Comparison of ENCODE assay signal across 23 mouse cellular contexts in genomic region chr17:45510871-45511270, GRCm38 (mm10). TPM values are rescaled to one million over a fixed set of nuclear protein-coding genes. Genes with fewer than 3 reads are reported as not detected.
DNase-seq lines count a peak whose midpoint lies in the region; TF ChIP-seq lines count a peak whose summit lies in the region.
"Had no signal": no experiment of that assay in that cellular context is flagged by ENCODE, and none has a peak within 500 bp of the region (broad histone marks: within the 10 kb centered on the region; RNA-seq: fewer than 3 reads in every experiment).

No protein-coding gene starts in this region.

- TF ChIP-seq POLR2A in MEL (IDR thresholded peaks at IDR 0.05; ENCODE audit: control insufficient read depth in 1 of 2, insufficient read depth in 1 of 2, low read depth in 1 of 2, low read length in 2 of 2, poor library complexity in 1 of 2), result no peak

- H3K9me3 ChIP-seq in MEL (replicated peaks; ENCODE audit: insufficient read depth, low read length), result no peaks in the 10 kb centered on the region
- H3K9me3 ChIP-seq: G1E had no signal

- no peak for TF ChIP-seq RAD21 in MEL (IDR thresholded peaks at IDR 0.05; ENCODE audit: low read depth, low read length)

- TF ChIP-seq EP300 in MEL (IDR thresholded peaks at IDR 0.05; ENCODE audit: low read depth in 1 of 2, low read length in 2 of 2), result 0 out of 4 replicates have a peak, but pooled peaks of 1 of the 2 experiments have one; percentile 24

- DNase-seq in cerebellum, adult 9-10 months, result peak; percentile 14
- no peak for DNase-seq in cerebellum, adult 8-10 months
- peak; percentile 79 for DNase-seq in MEL (ENCODE audit: low read depth, low spot score)
- DNase-seq in layer of hippocampus, postnatal 36 days, result no peak
- DNase-seq: adrenal gland, adult 2 months; adrenal gland, adult 8-10 months; adrenal gland, postnatal 10 days; adrenal gland, postnatal 14 days; adrenal gland, postnatal 25 days; adrenal gland, postnatal 36 days; B cell, adult 2 months; cerebellum, adult 11 months; cerebellum, adult 11-12 months; cerebellum, adult 18-20 months; cerebellum, adult 2 months had no signal

- peaks cover 7 to 18% of the 10 kb centered on the region in 2 experiments for H3K4me1 ChIP-seq in MEL (ENCODE audit: control insufficient read depth in 1 of 2, insufficient read depth in 2 of 2, low read length in 2 of 2)

- H3K27me3 ChIP-seq in MEL (ENCODE audit: control insufficient read depth in 1 of 2, insufficient read depth in 2 of 2, low read length in 2 of 2), result no peaks in the 10 kb centered on the region
- H3K27me3 ChIP-seq: CH12.LX, Patski had no signal

- H3K27ac ChIP-seq in MEL (ENCODE audit: control insufficient read depth, low read depth, low read length), result peak overlapping the region; percentile 49

- H3K9ac ChIP-seq in MEL (ENCODE audit: control insufficient read depth, low read depth, low read length, poor library complexity, severe bottlenecking), result no peak overlapping the region

- TF ChIP-seq CTCF in MEL (IDR thresholded peaks at IDR 0.05 in 2 of 3, conservative IDR thresholded peaks at IDR 0.05 in 1 of 3; ENCODE audit: control insufficient read depth in 1 of 3, insufficient read depth in 1 of 3, low read depth in 2 of 3, low read length in 3 of 3, poor library complexity in 1 of 3, severe bottlenecking in 1 of 3), result no peak

- H3K79me2 ChIP-seq in MEL (ENCODE audit: control insufficient read depth, insufficient read depth, low read length, poor library complexity), result no peaks in the 10 kb centered on the region; the same call in 1 of the 2 replicates

- no peak overlapping the region for H3K4me3 ChIP-seq in MEL (ENCODE audit: control insufficient read depth in 1 of 2, insufficient read depth in 1 of 2, low read depth in 2 of 2, low read length in 2 of 2)

- peaks cover 0 to 16% of the 10 kb centered on the region in 2 experiments; a peak in 3 of 4 replicates for H3K36me3 ChIP-seq in MEL (ENCODE audit: control insufficient read depth in 1 of 2, insufficient read depth in 2 of 2, low read length in 2 of 2)

TF ChIP-seq in MEL, 35 proteins besides CTCF, POLR2A, EP300 and RAD21:
- TF ChIP-seq MAZ (IDR thresholded peaks at IDR 0.05; ENCODE audit: low read depth, low read length) (no peak), TAL1 (IDR thresholded peaks at IDR 0.05; ENCODE audit: low read length) (no peak), E2F4 (IDR thresholded peaks at IDR 0.05; ENCODE audit: borderline replicate concordance, low read depth, low read length) (no peak), ELF1 (IDR thresholded peaks at IDR 0.05; ENCODE audit: low read depth, low read length) (peak; percentile 43; the same call in 1 of the 2 replicates), HCFC1 (IDR thresholded peaks at IDR 0.05; ENCODE audit: low read depth, low read length) (peak; percentile 59; the same call in 1 of the 2 replicates), ETS1 (IDR thresholded peaks at IDR 0.05; ENCODE audit: low read depth, low read length) (no peak), GABPA (IDR thresholded peaks at IDR 0.05; ENCODE audit: low read depth, low read length) (no peak), GATA1 (IDR thresholded peaks at IDR 0.05; ENCODE audit: low read depth, low read length) (peak; percentile 63), SIN3A (IDR thresholded peaks at IDR 0.05; ENCODE audit: low read length) (no peak), KAT2A (conservative IDR thresholded peaks at IDR 0.05; ENCODE audit: low read depth, low read length) (no peak)

RNA-seq across cellular contexts. Expression of gene Aars2, which starts 4.2 kb away (rescaled TPM):
- total RNA-seq in MEL (2012; rRNA removed), result 13.6 and 14.4 TPM in 2 replicates
- polyA plus RNA-seq in MEL (2012; ENCODE audit: insufficient read depth in 1 of 2, insufficient read length in 2 of 2, low read depth in 1 of 2, low replicate concordance in 2 of 2, missing spikeins in 1 of 2), result 10 to 100 TPM; 25.6 to 63.5 TPM
- 10 to 100 TPM; 22.7 to 25.4 TPM for total RNA-seq in layer of hippocampus, postnatal 36 days (2021)

RNA-seq across cellular contexts. Expression of gene Tcte1, which starts 12.4 kb away (rescaled TPM):
- not detected in 2 replicates for total RNA-seq in MEL (2012; rRNA removed)
- polyA plus RNA-seq in MEL (2012; ENCODE audit: insufficient read depth in 1 of 2, insufficient read length in 2 of 2, low read depth in 1 of 2, low replicate concordance in 2 of 2, missing spikeins in 1 of 2), result not detected
- under 1 TPM; 0.43 to 0.65 TPM for total RNA-seq in layer of hippocampus, postnatal 36 days (2021)
- total RNA-seq: adrenal gland, adult 18-20 months; adrenal gland, adult 2 months; adrenal gland, adult 8-10 months; adrenal gland, postnatal 10 days; adrenal gland, postnatal 14 days; adrenal gland, postnatal 25 days; adrenal gland, postnatal 36 days; adrenal gland, postnatal 4 days; CH12.LX; G1E had no signal
- polyA plus RNA-seq: activated CD4-positive, CD25-positive, alpha-beta regulatory T cell, adult 4 months; adrenal gland, adult 2 months; C2C12; CD4-positive, CD25-positive, alpha-beta regulatory T cell, adult 4 months; G1E; Patski had no signal

RNA-seq across cellular contexts. Expression of gene Spats1, which starts 35.7 kb away (rescaled TPM):
- total RNA-seq in MEL (2012; rRNA removed), result 1.4 and 1.5 TPM in 2 replicates
- 100 to 1,000 TPM in 1 of 2 experiments, 1 to 10 TPM in 1; 2.5 to 149 TPM for polyA plus RNA-seq in MEL (2012; ENCODE audit: insufficient read depth in 1 of 2, insufficient read length in 2 of 2, low read depth in 1 of 2, low replicate concordance in 2 of 2, missing spikeins in 1 of 2)
- 1 to 10 TPM; 3.9 to 4.4 TPM for total RNA-seq in layer of hippocampus, postnatal 36 days (2021)
- total RNA-seq: adrenal gland, adult 18-20 months; adrenal gland, adult 2 months; adrenal gland, postnatal 14 days; adrenal gland, postnatal 36 days had no signal
- polyA plus RNA-seq: G1E had no signal

RNA-seq across cellular contexts. Expression of gene Tmem151b, which starts 38.6 kb away (rescaled TPM):
- 0.15 and 0.33 TPM in 2 replicates for total RNA-seq in MEL (2012; rRNA removed)
- polyA plus RNA-seq in MEL (2012; ENCODE audit: insufficient read depth in 1 of 2, insufficient read length in 2 of 2, low read depth in 1 of 2, low replicate concordance in 2 of 2, missing spikeins in 1 of 2), result 1 to 10 TPM in 1 of 2 experiments, not detected in 1; 1.1 TPM
- 100 to 1,000 TPM; 106 to 112 TPM for total RNA-seq in layer of hippocampus, postnatal 36 days (2021)
- polyA plus RNA-seq: activated CD4-positive, CD25-positive, alpha-beta regulatory T cell, adult 4 months; G1E had no signal

RNA-seq across cellular contexts. Expression of gene Nfkbie, which starts 44.6 kb away (rescaled TPM):
- total RNA-seq in MEL (2012; rRNA removed), result 2.7 and 3.3 TPM in 2 replicates
- 1 to 10 TPM in 1 of 2 experiments, not detected in 1; 5.7 TPM for polyA plus RNA-seq in MEL (2012; ENCODE audit: insufficient read depth in 1 of 2, insufficient read length in 2 of 2, low read depth in 1 of 2, low replicate concordance in 2 of 2, missing spikeins in 1 of 2)
- total RNA-seq in layer of hippocampus, postnatal 36 days (2021), result 1 to 10 TPM; 2.6 to 3.4 TPM

Comparison
In these comparisons a context has a peak if more than half of its experiments do, and no peak if none do; other contexts are left out.
1. DNase-seq: peak in cerebellum, adult 9-10 months (single experiment) and MEL (single experiment); none in cerebellum, adult 8-10 months (single experiment) and layer of hippocampus, postnatal 36 days (0 of 2).